Mouse (Mus musculus): ENCODE measurements around the gene A730009L09Rik. TPM values are rescaled to one million over a fixed set of nuclear protein-coding genes. Genes with fewer than 3 reads are reported as not detected.

The A730009L09Rik gene
- polyA plus RNA-seq, 1 experiment from 2014 or later = not detected

GRCm38 (mm10) chr16:84521975-84522635, 7.2 kb downstream of the A730009L09Rik start:
- Histone ChIP-seq H3K9me3 (no peaks in the 10 kb centered on the region), H3K27me3 (replicated peaks; ENCODE audit: low read depth, poor library complexity, severe bottlenecking) (no peaks in the 10 kb centered on the region), H3K27ac (replicated peaks) (no peak overlapping the region), H3K36me3 (replicated peaks) (no peaks in the 10 kb centered on the region), H3K4me3 (no peak overlapping the region), H3K4me1 (no peaks in the 10 kb centered on the region)
- WGBS = 92% methylated on average over 11 of the region's 11 CpGs
- DNase-seq (ENCODE audit: low spot score) = no peak

GRCm38 (mm10) chr16:84523061-84523460, 8.1 kb downstream of the A730009L09Rik start:
- no peaks in the 10 kb centered on the region for H3K9me3 ChIP-seq
- H3K4me3 ChIP-seq = no peak overlapping the region
- H3K36me3 ChIP-seq (replicated peaks) = no peaks in the 10 kb centered on the region
- H3K27ac ChIP-seq (replicated peaks) = no peak overlapping the region
- 80% methylated on average over 5 of the region's 5 CpGs for WGBS
- no peaks in the 10 kb centered on the region for H3K27me3 ChIP-seq (replicated peaks; ENCODE audit: low read depth, poor library complexity, severe bottlenecking)
- no peaks in the 10 kb centered on the region for H3K4me1 ChIP-seq
- no peak for DNase-seq (ENCODE audit: low spot score)

GRCm38 (mm10) chr16:84527375-84527774, 12.5 kb downstream of the A730009L09Rik start:
- 64% methylated on average over 11 of the region's 11 CpGs for WGBS
- H3K4me3 ChIP-seq = no peak overlapping the region
- no peak overlapping the region for H3K27ac ChIP-seq (replicated peaks)
- no peaks in the 10 kb centered on the region for H3K4me1 ChIP-seq
- no peaks in the 10 kb centered on the region for H3K27me3 ChIP-seq (replicated peaks; ENCODE audit: low read depth, poor library complexity, severe bottlenecking)
- DNase-seq (ENCODE audit: low spot score) = peak; percentile 35
- no peaks in the 10 kb centered on the region for H3K9me3 ChIP-seq
- no peaks in the 10 kb centered on the region for H3K36me3 ChIP-seq (replicated peaks)

GRCm38 (mm10) chr16:84532803-84533202, 17.9 kb downstream of the A730009L09Rik start:
- Histone ChIP-seq H3K4me3 (no peak overlapping the region), H3K9me3 (no peaks in the 10 kb centered on the region), H3K27me3 (replicated peaks; ENCODE audit: low read depth, poor library complexity, severe bottlenecking) (no peaks in the 10 kb centered on the region), H3K36me3 (replicated peaks) (no peaks in the 10 kb centered on the region), H3K27ac (replicated peaks) (no peak overlapping the region), H3K4me1 (no peaks in the 10 kb centered on the region)
- DNase-seq (ENCODE audit: low spot score) = no peak
- 91% methylated on average over 3 of the region's 3 CpGs for WGBS

- no peak overlapping the region for H3K27ac ChIP-seq (replicated peaks)
- no peak for DNase-seq (ENCODE audit: low spot score)
- 0 out of 2 replicates have a peak, but pooled peaks cover 2% of the 10 kb centered on the region for H3K4me1 ChIP-seq
- no peaks in the 10 kb centered on the region for H3K9me3 ChIP-seq
- no peak overlapping the region for H3K4me3 ChIP-seq
- H3K27me3 ChIP-seq (replicated peaks; ENCODE audit: low read depth, poor library complexity, severe bottlenecking) = no peaks in the 10 kb centered on the region
- H3K36me3 ChIP-seq (replicated peaks) = no peaks in the 10 kb centered on the region
- WGBS = 88% methylated on average over 4 of the region's 4 CpGs
These were observed 31.1 kb downstream of the A730009L09Rik start for GRCm38 (mm10) chr16:84546059-84546458.

- Histone ChIP-seq H3K27ac (replicated peaks) (no peak overlapping the region), H3K4me1 (0 out of 2 replicates have a peak, but pooled peaks cover 2% of the 10 kb centered on the region), H3K36me3 (replicated peaks) (no peaks in the 10 kb centered on the region), H3K9me3 (no peaks in the 10 kb centered on the region), H3K4me3 (no peak overlapping the region), H3K27me3 (replicated peaks; ENCODE audit: low read depth, poor library complexity, severe bottlenecking) (no peaks in the 10 kb centered on the region)
- 62% methylated on average over 9 of the region's 9 CpGs for WGBS
- DNase-seq (ENCODE audit: low spot score) = no peak
These were observed 34.2 kb downstream of the A730009L09Rik start for GRCm38 (mm10) chr16:84549122-84549521.

- no peak overlapping the region for H3K4me3 ChIP-seq
- WGBS = 80% methylated on average over 5 of the region's 5 CpGs
- H3K36me3 ChIP-seq (replicated peaks) = no peaks in the 10 kb centered on the region
- DNase-seq (ENCODE audit: low spot score) = no peak
- H3K4me1 ChIP-seq = 0 out of 2 replicates have a peak, but pooled peaks cover 2% of the 10 kb centered on the region
- H3K27me3 ChIP-seq (replicated peaks; ENCODE audit: low read depth, poor library complexity, severe bottlenecking) = no peaks in the 10 kb centered on the region
- no peaks in the 10 kb centered on the region for H3K9me3 ChIP-seq
- no peak overlapping the region for H3K27ac ChIP-seq (replicated peaks)
These were observed 35.5 kb downstream of the A730009L09Rik start for GRCm38 (mm10) chr16:84550445-84550844.

- H3K4me3 ChIP-seq = no peak overlapping the region
- WGBS = 87% methylated on average over 13 of the region's 13 CpGs
- no peak for DNase-seq (ENCODE audit: low spot score)
These were observed 39.1 kb downstream of the A730009L09Rik start for GRCm38 (mm10) chr16:84553981-84554380.

GRCm38 (mm10) chr16:84558113-84558917, 43.4 kb downstream of the A730009L09Rik start:
- Histone ChIP-seq H3K9me3 (no peaks in the 10 kb centered on the region), H3K27me3 (replicated peaks; ENCODE audit: low read depth, poor library complexity, severe bottlenecking) (no peaks in the 10 kb centered on the region), H3K36me3 (replicated peaks) (no peaks in the 10 kb centered on the region), H3K4me3 (no peak overlapping the region), H3K27ac (replicated peaks) (no peak overlapping the region), H3K4me1 (no peaks in the 10 kb centered on the region)
- WGBS = 56% methylated on average over 20 of the region's 20 CpGs
- DNase-seq (ENCODE audit: low spot score) = no peak

More at GRCm38 (mm10) chr16:84553981-84554380, 39.1 kb downstream of the A730009L09Rik start:
- Histone ChIP-seq H3K36me3 (replicated peaks) (no peaks in the 10 kb centered on the region), H3K9me3 (no peaks in the 10 kb centered on the region), H3K4me1 (0 out of 2 replicates have a peak, but pooled peaks cover 2% of the 10 kb centered on the region), H3K27ac (replicated peaks) (no peak overlapping the region), H3K27me3 (replicated peaks; ENCODE audit: low read depth, poor library complexity, severe bottlenecking) (no peaks in the 10 kb centered on the region)

GRCm38 (mm10) chr16:84559569-84560278, 44.8 kb downstream of the A730009L09Rik start:
- Histone ChIP-seq H3K27me3 (replicated peaks; ENCODE audit: low read depth, poor library complexity, severe bottlenecking) (no peaks in the 10 kb centered on the region), H3K36me3 (replicated peaks) (no peaks in the 10 kb centered on the region), H3K27ac (replicated peaks) (no peak overlapping the region; the same call in 1 of the 2 replicates), H3K9me3 (no peaks in the 10 kb centered on the region), H3K4me1 (no peaks in the 10 kb centered on the region), H3K4me3 (peak overlapping the region; percentile 16; the same call in 1 of the 2 replicates)
- WGBS = 20% methylated on average over 9 of the region's 9 CpGs
- no peak for DNase-seq (ENCODE audit: low spot score)

GRCm38 (mm10) chr16:84560279-84560602, 45.3 kb downstream of the A730009L09Rik start:
- no peak overlapping the region for H3K27ac ChIP-seq (replicated peaks)
- no peaks in the 10 kb centered on the region for H3K9me3 ChIP-seq
- no peaks in the 10 kb centered on the region for H3K4me1 ChIP-seq
- H3K27me3 ChIP-seq (replicated peaks; ENCODE audit: low read depth, poor library complexity, severe bottlenecking) = no peaks in the 10 kb centered on the region
- WGBS = 33% methylated on average over 7 of the region's 7 CpGs
- H3K36me3 ChIP-seq (replicated peaks) = no peaks in the 10 kb centered on the region
- H3K4me3 ChIP-seq = 0 out of 2 replicates have a peak overlapping the region, but pooled peaks have one; percentile 16
- DNase-seq (ENCODE audit: low spot score) = no peak

Data from embryonic facial prominence, embryonic 10.5 days (tissue).